Mouse (Mus musculus) heart, embryonic 14.5 days (tissue): ENCODE results near the gene Olfr1314. TPM values are rescaled to one million over a fixed set of nuclear protein-coding genes. Genes with fewer than 3 reads are reported as not detected.

Experiments
- ATAC-seq: fragments of 200-750 bp; cut with Nextera tagmentation; 2 replicates; pipeline ENCODE4 v1.8.0; 2017; ENCODE audit warnings: low read depth, moderate TSS enrichment; ENCODE audit not compliant: insufficient number of reproducible peaks, insufficient read depth, low FRiP score
- H3K27ac ChIP-seq, 2 experiments: fragments of 200-500 bp in 1 of 2; fragments of 300-500 bp in 1 of 2; sonication (generic) in 1 of 2; replicated peaks in 1 of 2; 2 replicates each; pipeline ENCODE4 v1.5.1; 2012 to 2014; ENCODE audit warnings: low read depth in 2 of 2, low read length in 2 of 2, control low read depth in 1 of 2, mild to moderate bottlenecking in 1 of 2, mixed read lengths in 1 of 2; ENCODE audit not compliant: control insufficient read depth in 1 of 2, insufficient read depth in 1 of 2
- H3K27me3 ChIP-seq: fragments of 300-500 bp; sonication (generic); 2 replicates; pipeline ENCODE4 v1.6.1; 2014; ENCODE audit warnings: mild to moderate bottlenecking, low read length, control low read depth; ENCODE audit not compliant: control insufficient read depth, insufficient read depth
- H3K36me3 ChIP-seq: fragments of 300-500 bp; sonication (generic); 2 replicates; pipeline ENCODE4 v1.6.1; 2014; ENCODE audit warnings: mild to moderate bottlenecking, control low read depth, low read length, mixed read lengths; ENCODE audit not compliant: control insufficient read depth, insufficient read depth
- H3K4me1 ChIP-seq, 2 experiments: fragments of 200-500 bp in 1 of 2; fragments of 300-500 bp in 1 of 2; sonication (generic) in 1 of 2; 2 replicates each; pipeline ENCODE4 v1.6.1; 2012 to 2014; ENCODE audit warnings: low read length in 2 of 2, control low read depth in 1 of 2, mixed read lengths in 1 of 2; ENCODE audit not compliant: control insufficient read depth in 2 of 2, insufficient read depth in 2 of 2
- H3K4me2 ChIP-seq: fragments of 300-500 bp; sonication (generic); 2 replicates; pipeline ENCODE4 v1.6.1; 2014; ENCODE audit warnings: mild to moderate bottlenecking, low read length
- H3K4me3 ChIP-seq, 2 experiments: fragments of 200-500 bp in 1 of 2; fragments of 300-500 bp in 1 of 2; sonication (generic) in 1 of 2; 2 replicates each; pipeline ENCODE4 v1.5.1; 2012 to 2014; ENCODE audit warnings: low read length in 2 of 2, mild to moderate bottlenecking in 2 of 2, control low read depth in 1 of 2, low read depth in 1 of 2, moderate library complexity in 1 of 2; ENCODE audit not compliant: control insufficient read depth in 1 of 2, insufficient read depth in 1 of 2
- H3K9ac ChIP-seq: fragments of 300-500 bp; sonication (generic); 2 replicates; pipeline ENCODE4 v1.6.1; 2014; ENCODE audit warnings: mild to moderate bottlenecking, low read length
- H3K9me3 ChIP-seq: fragments of 300-500 bp; sonication (generic); 2 replicates; pipeline ENCODE4 v1.6.1; 2016; ENCODE audit warnings: low read length, control low read depth; ENCODE audit not compliant: control insufficient read depth
- WGBS: fragments of 180-500 bp; shearing (Covaris S2); extraction: QIAGEN DNeasy Blood & Tissue Kit; methylation state at CpG from one replicate; pipeline ENCODE4 v1.1.7; 2014; 5-methylcytosine and 5-hydroxymethylcytosine counted together
- polyA plus RNA-seq: library from polyadenylated mRNA; unstranded; fragments of >200 nt; fragmentation: Nextera tagmentation; extraction: Ambion mirVana; gene quantifications from 2 replicates; pipeline ENCODE4 v1.2.1, GENCODE M21; 2014

Gene Olfr1314
- not detected in 2 replicates for polyA plus RNA-seq

DNA sequence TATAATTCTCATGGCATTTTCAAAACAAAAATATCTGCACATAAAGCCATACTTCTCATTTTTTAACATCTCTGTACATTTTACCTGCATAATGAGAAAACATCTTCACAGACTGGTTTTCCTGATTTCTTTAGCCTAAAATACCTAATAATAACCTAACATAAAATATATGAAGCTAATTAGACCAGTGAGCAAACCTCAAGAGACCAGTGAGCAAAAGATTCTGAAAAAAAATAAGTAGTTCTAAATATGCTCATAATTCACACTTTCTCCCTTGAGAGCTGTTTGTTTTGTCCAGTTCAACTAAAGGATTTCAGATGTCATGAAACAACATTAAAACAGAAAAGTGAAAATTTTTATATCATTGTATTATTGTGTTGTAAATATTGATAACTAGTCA is at the start of gene Olfr1314:
Olfr1314 (minus strand) TSS at position 101 of the 400 bp plus-strand sequence.
- no peak within 1 kb of the TSS for H3K9ac ChIP-seq
- no peaks in the 10 kb centered on the region for H3K9me3 ChIP-seq
- H3K4me1 ChIP-seq = no peaks in the 10 kb centered on the region
- H3K4me2 ChIP-seq = no peak within 1 kb of the TSS
- H3K27me3 ChIP-seq = no peaks in the 10 kb centered on the region
- no peak within 1 kb of the TSS for H3K27ac ChIP-seq
- ATAC-seq = no peak
- no peak within 1 kb of the TSS for H3K4me3 ChIP-seq
- no peaks in the 10 kb centered on the region for H3K36me3 ChIP-seq

DNA sequence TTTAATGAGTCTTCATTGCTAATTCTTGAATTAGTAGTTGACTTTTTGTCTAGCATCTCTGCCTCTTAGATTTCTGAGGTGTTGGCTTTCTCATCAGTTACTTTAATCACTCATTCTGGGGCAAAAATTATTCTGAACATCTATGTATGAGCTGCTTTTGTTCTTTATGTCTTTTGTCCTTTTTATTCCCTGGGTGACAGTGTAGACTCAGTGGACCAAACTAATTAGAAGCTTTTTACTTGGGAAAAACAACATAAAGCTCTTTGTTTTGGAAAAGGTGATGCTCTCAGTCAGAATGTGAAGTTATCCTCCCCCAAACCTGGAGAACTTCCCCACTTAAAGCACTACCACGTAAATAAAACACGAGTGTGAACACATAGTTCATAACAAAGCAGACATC is 43.4 kb upstream of the Olfr1314 start, which contains the start of gene Olfr1317:
Olfr1317 (plus strand) TSS at position 301 of the 400 bp plus-strand sequence.
- Histone ChIP-seq H3K9me3 (no peaks in the 10 kb centered on the region), H3K36me3 (no peaks in the 10 kb centered on the region), H3K4me1 (no peaks in the 10 kb centered on the region), H3K4me3 (no peak within 1 kb of the TSS), H3K4me2 (no peak within 1 kb of the TSS), H3K27ac (no peak within 1 kb of the TSS), H3K27me3 (no peaks in the 10 kb centered on the region), H3K9ac (no peak within 1 kb of the TSS)
- no peak for ATAC-seq
- WGBS = 82% methylated on average over 2 of the region's 2 CpGs

DNA sequence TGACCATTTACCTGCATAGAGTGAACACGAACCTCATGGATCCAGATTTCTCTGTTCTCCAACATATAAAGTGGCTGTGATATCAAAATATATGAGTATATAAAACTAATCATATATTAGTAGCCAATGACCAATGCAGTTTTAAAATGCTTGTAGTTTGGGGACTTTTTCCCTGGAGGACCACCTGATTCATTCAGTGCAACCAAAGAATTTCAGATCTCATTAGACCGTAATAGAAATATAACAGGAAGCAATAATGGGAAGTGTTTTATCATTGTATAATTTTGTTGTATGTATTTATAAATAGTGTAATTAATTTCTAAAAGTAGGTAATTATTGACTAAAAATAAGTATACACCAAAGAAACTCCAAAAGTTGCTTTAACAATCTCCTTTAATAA is 38.3 kb upstream of the Olfr1314 start, which contains the start of gene Olfr1316:
Olfr1316 (minus strand) TSS at position 101 of the 400 bp plus-strand sequence.
- no peak for ATAC-seq
- no peak within 1 kb of the TSS for H3K4me3 ChIP-seq
- 81% methylated on average over 2 of the region's 2 CpGs for WGBS
- no peak within 1 kb of the TSS for H3K9ac ChIP-seq
- H3K36me3 ChIP-seq = no peaks in the 10 kb centered on the region
- H3K27me3 ChIP-seq = no peaks in the 10 kb centered on the region
- no peaks in the 10 kb centered on the region for H3K9me3 ChIP-seq
- H3K4me2 ChIP-seq = no peak within 1 kb of the TSS
- H3K4me1 ChIP-seq = no peaks in the 10 kb centered on the region
- no peak within 1 kb of the TSS for H3K27ac ChIP-seq

DNA sequence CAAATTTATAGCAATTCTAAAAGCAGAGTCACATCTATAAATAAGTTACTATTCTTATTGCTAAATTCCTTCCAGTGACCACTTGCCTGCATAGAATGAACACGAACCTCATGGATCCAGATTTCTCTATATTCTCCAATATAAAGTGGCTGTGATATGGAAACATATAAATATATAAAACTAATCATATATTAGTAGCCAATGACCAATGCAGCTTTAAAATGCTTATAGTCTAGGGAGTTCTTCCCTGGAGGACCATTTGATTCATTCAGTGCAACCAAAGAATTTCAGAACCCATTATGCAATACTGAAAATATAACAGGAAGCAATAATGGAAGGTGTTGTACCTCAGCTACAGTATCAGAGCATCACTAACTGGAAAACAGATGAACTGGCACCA is 18.8 kb upstream of the Olfr1314 start, which contains the start of gene Olfr1315-ps1:
Olfr1315-ps1 (minus strand) TSS at position 101 of the 400 bp plus-strand sequence.
- WGBS = 57% methylated on average over 1 of the region's 1 CpGs
- Histone ChIP-seq H3K4me2 (no peak within 1 kb of the TSS), H3K9ac (no peak within 1 kb of the TSS), H3K4me1 (no peaks in the 10 kb centered on the region), H3K27ac (no peak within 1 kb of the TSS), H3K9me3 (no peaks in the 10 kb centered on the region), H3K4me3 (no peak within 1 kb of the TSS), H3K36me3 (no peaks in the 10 kb centered on the region), H3K27me3 (no peaks in the 10 kb centered on the region)
- no peak for ATAC-seq

DNA sequence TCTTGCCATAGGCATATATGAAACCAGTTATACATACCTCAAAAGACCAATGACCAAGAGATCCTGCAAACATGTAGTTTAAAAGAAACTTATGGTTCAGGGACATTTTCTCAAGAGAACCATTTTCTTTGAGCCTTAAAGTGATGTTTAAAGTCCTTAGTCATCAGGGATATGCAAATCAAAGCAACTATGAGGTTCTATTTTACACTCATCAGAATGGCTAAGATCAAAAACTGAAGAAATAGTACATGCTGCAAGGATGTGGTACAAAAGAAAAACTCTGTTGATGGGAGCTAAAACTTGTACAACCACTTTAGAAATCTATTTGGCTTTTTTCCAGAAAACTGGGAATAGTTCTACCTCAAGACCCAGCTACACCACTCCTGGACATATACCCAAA is 18.8 kb downstream of the Olfr1314 start, which contains the start of gene Olfr1313:
Olfr1313 (minus strand) TSS at position 101 of the 400 bp plus-strand sequence.
- Histone ChIP-seq H3K4me1 (no peaks in the 10 kb centered on the region), H3K27ac (no peak within 1 kb of the TSS), H3K36me3 (no peaks in the 10 kb centered on the region), H3K9ac (no peak within 1 kb of the TSS), H3K4me3 (no peak within 1 kb of the TSS), H3K9me3 (no peaks in the 10 kb centered on the region), H3K4me2 (no peak within 1 kb of the TSS), H3K27me3 (no peaks in the 10 kb centered on the region)
- ATAC-seq = no peak

DNA sequence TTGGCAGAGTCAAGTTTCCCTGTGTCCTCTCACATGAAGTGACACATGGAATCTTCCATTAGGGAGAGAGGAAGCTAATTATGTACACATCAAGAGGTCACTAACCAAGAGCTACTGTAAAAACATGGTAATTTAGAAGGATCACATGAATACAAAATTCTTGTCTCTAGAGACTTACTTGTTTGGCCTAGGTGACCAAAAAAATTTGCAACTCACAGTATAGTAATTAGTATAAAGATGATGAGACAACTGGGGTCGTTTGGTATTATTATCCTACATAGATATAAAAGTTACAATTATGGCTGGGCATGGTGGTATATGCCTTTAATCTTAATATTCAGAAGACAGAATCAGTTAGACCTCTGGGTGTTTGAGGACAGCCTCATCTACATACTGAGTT is 46.4 kb downstream of the Olfr1314 start, which contains the start of gene Olfr1312:
Olfr1312 (minus strand) TSS at position 101 of the 400 bp plus-strand sequence.
- H3K27me3 ChIP-seq = no peaks in the 10 kb centered on the region
- no peak within 1 kb of the TSS for H3K4me3 ChIP-seq
- ATAC-seq = no peak
- H3K9ac ChIP-seq = no peak within 1 kb of the TSS
- no peaks in the 10 kb centered on the region for H3K4me1 ChIP-seq
- 24% methylated on average over 1 of the region's 1 CpGs for WGBS
- no peaks in the 10 kb centered on the region for H3K9me3 ChIP-seq
- H3K36me3 ChIP-seq = no peaks in the 10 kb centered on the region
- no peak within 1 kb of the TSS for H3K4me2 ChIP-seq
- no peak within 1 kb of the TSS for H3K27ac ChIP-seq

Other genes with a start within 250 kb of the Olfr1314 start
- not detected in 2 replicates for gene Olfr1305, start 219.6 kb downstream of the Olfr1314 start, polyA plus RNA-seq
- not detected in 2 replicates for gene Olfr1306, start 180.5 kb downstream of the Olfr1314 start, polyA plus RNA-seq
- gene Olfr1307, start 147.3 kb downstream of the Olfr1314 start, polyA plus RNA-seq = not detected in 2 replicates
- not detected in 2 replicates for gene Olfr1308, start 131.8 kb downstream of the Olfr1314 start, polyA plus RNA-seq
- not detected in 2 replicates for gene Olfr1309, start 106.5 kb downstream of the Olfr1314 start, polyA plus RNA-seq
- gene Olfr1310, start 84.1 kb downstream of the Olfr1314 start, polyA plus RNA-seq = not detected in 2 replicates
- gene Olfr1311, start 72.4 kb downstream of the Olfr1314 start, polyA plus RNA-seq = not detected in 2 replicates
- not detected in 2 replicates for gene Olfr1312, start 46.5 kb downstream of the Olfr1314 start, polyA plus RNA-seq
- gene Olfr1313, start 18.9 kb downstream of the Olfr1314 start, polyA plus RNA-seq = not detected in 2 replicates
- gene Olfr1315-ps1, start 18.7 kb upstream of the Olfr1314 start, polyA plus RNA-seq = not detected in 2 replicates
- gene Olfr1316, start 38.2 kb upstream of the Olfr1314 start, polyA plus RNA-seq = not detected in 2 replicates
- gene Olfr1317, start 43.5 kb upstream of the Olfr1314 start, polyA plus RNA-seq = not detected in 2 replicates
- not detected in 2 replicates for gene Olfr1318, start 57.4 kb upstream of the Olfr1314 start, polyA plus RNA-seq
- 10.3 and 12.1 TPM in 2 replicates for gene Lpcat4, start 142.7 kb upstream of the Olfr1314 start, polyA plus RNA-seq
- not detected in 2 replicates for gene Nutm1, start 162.5 kb upstream of the Olfr1314 start, polyA plus RNA-seq
- 176 and 180 TPM in 2 replicates for gene Nop10, start 165.1 kb upstream of the Olfr1314 start, polyA plus RNA-seq
- gene Slc12a6, start 169.0 kb upstream of the Olfr1314 start, polyA plus RNA-seq = 17.9 and 18.1 TPM in 2 replicates
- not detected in 2 replicates for gene Gm21985, start 169.5 kb upstream of the Olfr1314 start, polyA plus RNA-seq